Comparison of ENCODE assay signal across 8 mouse cellular contexts in genomic region chr4:149099369-149100017, GRCm38 (mm10). TPM values are rescaled to one million over a fixed set of nuclear protein-coding genes. Genes with fewer than 3 reads are reported as not detected.
A peak's percentile ranks its signal among the peaks of the same experiment; 100 is the strongest.
DNase-seq lines count a peak whose midpoint lies in the region; ATAC-seq and TF ChIP-seq lines count a peak whose summit lies in the region.

Gene Pex14, minus strand, starts transcription at chr4:149099876.

- H3K36me3 ChIP-seq in embryonic facial prominence, embryonic 14.5 days (ENCODE audit: control insufficient read depth, insufficient read depth, low read length), result no peaks in the 10 kb centered on the region
- H3K36me3 ChIP-seq in limb, embryonic 14.5 days (ENCODE audit: control insufficient read depth, insufficient read depth, low read length), result no peaks in the 10 kb centered on the region
- no peaks in the 10 kb centered on the region for H3K36me3 ChIP-seq in midbrain, postnatal 0 days (ENCODE audit: insufficient read depth, low read length)

- WGBS in embryonic facial prominence, embryonic 14.5 days, result under 1% methylated on average over 27 of the region's 50 CpGs
- WGBS in limb, embryonic 14.5 days, result under 1% methylated on average over 40 of the region's 50 CpGs
- WGBS in midbrain, postnatal 0 days, result under 1% methylated on average over 36 of the region's 50 CpGs

- no peak for TF ChIP-seq CTCF in midbrain, postnatal 0 days (IDR thresholded peaks at IDR 0.05)

- H3K4me1 ChIP-seq in embryonic facial prominence, embryonic 14.5 days (ENCODE audit: control insufficient read depth, insufficient read depth, low read length), result peaks cover 9% of the 10 kb centered on the region
- H3K4me1 ChIP-seq in limb, embryonic 14.5 days (ENCODE audit: control insufficient read depth, insufficient read depth, low read length), result peaks cover 11% of the 10 kb centered on the region; the same call in 1 of the 2 replicates
- H3K4me1 ChIP-seq in midbrain, postnatal 0 days (ENCODE audit: insufficient read depth, low read length), result peaks cover 7% of the 10 kb centered on the region; the same call in 1 of the 2 replicates

- H3K4me2 ChIP-seq in embryonic facial prominence, embryonic 14.5 days (ENCODE audit: low read depth, low read length), result peak within 1 kb of the TSS; percentile 80
- peak within 1 kb of the TSS; percentile 75 for H3K4me2 ChIP-seq in limb, embryonic 14.5 days (replicated peaks; ENCODE audit: low read depth, low read length, severe bottlenecking)
- peak within 1 kb of the TSS; percentile 89 for H3K4me2 ChIP-seq in midbrain, postnatal 0 days (ENCODE audit: low read depth, low read length, poor library complexity, severe bottlenecking)

- H3K4me3 ChIP-seq in embryonic facial prominence, embryonic 14.5 days (ENCODE audit: low read depth, low read length), result peak within 1 kb of the TSS; percentile 98
- peak within 1 kb of the TSS; percentile 99 for H3K4me3 ChIP-seq in limb, embryonic 14.5 days (replicated peaks; ENCODE audit: low read length)
- H3K4me3 ChIP-seq in midbrain, postnatal 0 days (ENCODE audit: low read depth, low read length), result peak within 1 kb of the TSS; percentile 100

- H3K9me3 ChIP-seq in embryonic facial prominence, embryonic 14.5 days (ENCODE audit: control insufficient read depth, low read length), result no peaks in the 10 kb centered on the region
- H3K9me3 ChIP-seq in limb, embryonic 14.5 days (ENCODE audit: control insufficient read depth, low read length), result no peaks in the 10 kb centered on the region
- no peaks in the 10 kb centered on the region for H3K9me3 ChIP-seq in midbrain, postnatal 0 days (ENCODE audit: low read length)

- ATAC-seq in embryonic facial prominence, embryonic 14.5 days (ENCODE audit: low read depth), result peak; percentile 87
- peak; percentile 87 for ATAC-seq in limb, embryonic 14.5 days (ENCODE audit: low FRiP score, low read depth)
- peak; percentile 81 for ATAC-seq in midbrain, postnatal 0 days (ENCODE audit: low FRiP score)

- peak within 1 kb of the TSS; percentile 53 for H3K27ac ChIP-seq in embryonic facial prominence, embryonic 14.5 days (replicated peaks; ENCODE audit: low read depth, low read length)
- peak within 1 kb of the TSS; percentile 65 for H3K27ac ChIP-seq in limb, embryonic 14.5 days (replicated peaks; ENCODE audit: low read depth, low read length)
- H3K27ac ChIP-seq in midbrain, postnatal 0 days (ENCODE audit: low read depth, low read length), result peak within 1 kb of the TSS; percentile 52; the same call in 1 of the 2 replicates

- no peaks in the 10 kb centered on the region for H3K27me3 ChIP-seq in embryonic facial prominence, embryonic 14.5 days (replicated peaks; ENCODE audit: control insufficient read depth, insufficient read depth, low read length)
- no peaks in the 10 kb centered on the region for H3K27me3 ChIP-seq in limb, embryonic 14.5 days (ENCODE audit: control insufficient read depth, insufficient read depth, low read length)
- no peaks in the 10 kb centered on the region for H3K27me3 ChIP-seq in midbrain, postnatal 0 days (ENCODE audit: insufficient read depth, low read length)

- peak; percentile 94 for DNase-seq in 3T3-L1 (ENCODE audit: low read depth, low spot score)
- DNase-seq in adrenal gland, postnatal 4 days (ENCODE audit: low spot score in 2 of 2), result peak; percentile 63 to 87
- peak; percentile 96 for DNase-seq in embryonic facial prominence, embryonic 14.5 days (ENCODE audit: low spot score)
- peak; percentile 92 for DNase-seq in heart, adult 8-10 months (ENCODE audit: low spot score)
- DNase-seq in kidney, adult 9 months, result peak; percentile 94
- peak; percentile 94 for DNase-seq in limb, embryonic 14.5 days (ENCODE audit: low spot score)
- peak; percentile 94 for DNase-seq in midbrain, postnatal 0 days (ENCODE audit: low spot score)
- peak; percentile 74 to 82 for DNase-seq in spleen, postnatal 14 days (ENCODE audit: low spot score in 2 of 2)

- TF ChIP-seq POLR2A in limb, embryonic 14.5 days (IDR thresholded peaks at IDR 0.05; ENCODE audit: borderline replicate concordance, extremely low read depth, insufficient read depth, insufficient read length), result peak; percentile 71; the same call in 1 of the 2 replicates

- H3K9ac ChIP-seq in embryonic facial prominence, embryonic 14.5 days (ENCODE audit: low read depth, low read length), result peak within 1 kb of the TSS; percentile 86
- peak within 1 kb of the TSS; percentile 88 for H3K9ac ChIP-seq in limb, embryonic 14.5 days (ENCODE audit: low read depth, low read length, severe bottlenecking)
- H3K9ac ChIP-seq in midbrain, postnatal 0 days (replicated peaks; ENCODE audit: low read length, poor library complexity, severe bottlenecking), result peak within 1 kb of the TSS; percentile 90

RNA-seq across cellular contexts. Expression of gene Pex14, which starts in this region (rescaled TPM):
- 10 to 100 TPM; 63.0 to 67.3 TPM for total RNA-seq in adrenal gland, postnatal 4 days (2021)
- 38.1 and 41.4 TPM in 2 replicates for polyA plus RNA-seq in embryonic facial prominence, embryonic 14.5 days (2014; fragmentation: Nextera tagmentation; extraction: Ambion mirVana)
- 10 to 100 TPM; 22.9 to 27.2 (median 24.1) TPM for total RNA-seq in heart, adult 8-10 months (2022)
- 32.3 and 34.4 TPM in 2 replicates for polyA plus RNA-seq in limb, embryonic 14.5 days (2012; rRNA removed)
- polyA plus RNA-seq in limb, embryonic 14.5 days (2014; fragmentation: Nextera tagmentation; extraction: Ambion mirVana), result 37.3 and 39.7 TPM in 2 replicates
- total RNA-seq in midbrain, postnatal 0 days (2014; rRNA removed), result 74.0 and 75.5 TPM in 2 replicates
- polyA plus RNA-seq in midbrain, postnatal 0 days (2015; fragmentation: Nextera tagmentation; extraction: Ambion mirVana), result 62.5 and 67.2 TPM in 2 replicates

Comparison
In these comparisons a context has a peak if more than half of its experiments do, and no peak if none do; other contexts are left out.
1. Peak in every context shown above with its lines: DNase-seq, ATAC-seq, H3K4me3 ChIP-seq and H3K27ac ChIP-seq.